Mouse (Mus musculus): ENCODE measurements around the gene Nsun7.

The Nsun7 gene

DNA sequence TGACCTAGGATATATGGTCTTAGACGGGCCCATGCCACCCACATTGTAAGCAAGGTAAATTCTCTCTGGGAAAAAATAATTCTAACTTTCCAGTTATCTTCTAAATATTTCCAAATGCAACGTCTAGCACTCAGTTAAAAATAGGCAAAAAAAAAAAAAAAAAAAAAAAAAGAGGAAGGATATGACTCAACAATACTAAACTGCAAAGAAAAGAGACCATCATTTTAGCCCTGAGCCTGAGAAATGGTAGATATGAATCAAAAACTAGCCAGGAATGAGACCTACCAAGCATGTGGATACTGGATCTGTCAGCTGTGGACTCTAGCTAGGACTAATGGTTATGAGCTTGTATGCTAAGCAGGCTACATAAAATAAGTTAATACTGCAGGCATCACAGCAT lies 20.0 kb downstream of the Nsun7 start:
- no peak for DNase-seq (ENCODE audit: low spot score)

DNA sequence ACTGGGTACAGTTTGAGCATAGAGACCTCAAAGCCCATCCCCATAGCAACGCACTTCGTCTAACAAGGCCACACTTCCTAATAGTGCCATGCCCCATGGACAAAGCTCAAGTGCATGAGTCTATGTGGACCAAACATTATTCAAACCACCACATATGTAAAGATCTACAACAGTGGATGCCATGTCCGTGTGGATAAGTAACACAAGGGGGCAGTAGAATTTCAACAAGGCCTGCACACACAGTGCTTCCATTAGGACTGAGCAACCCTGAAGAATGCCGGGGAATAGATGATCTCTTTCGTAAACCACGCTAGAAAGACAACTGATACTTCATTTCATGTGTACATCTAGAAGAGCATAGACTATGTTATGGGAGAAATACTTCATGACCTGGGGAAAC lies 21.0 kb downstream of the Nsun7 start:
- no peak for DNase-seq (ENCODE audit: low spot score)

DNA sequence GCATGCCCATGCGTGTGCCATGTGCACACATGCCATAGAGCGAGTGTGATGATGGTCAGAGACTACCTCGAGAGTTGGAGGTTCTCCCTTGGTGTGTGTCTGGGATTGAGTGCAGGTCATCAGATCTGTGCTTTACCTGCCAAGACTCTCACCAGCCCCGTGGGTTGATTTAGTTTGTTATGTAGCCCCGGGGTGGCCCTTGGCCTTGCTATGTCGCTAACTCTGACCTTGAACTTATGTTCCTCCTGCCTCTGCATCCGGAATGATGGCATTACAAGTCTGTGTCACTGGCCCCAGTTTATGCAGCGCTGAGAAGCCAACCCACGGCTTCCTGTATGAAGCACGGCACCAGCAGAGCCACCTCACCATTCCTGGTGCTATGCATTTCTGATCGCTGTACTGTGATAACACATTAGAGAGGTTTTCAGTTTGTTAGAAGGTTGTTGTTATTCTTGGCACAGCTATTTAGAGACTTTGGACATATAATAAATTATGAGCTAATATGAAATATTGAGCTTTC lies 34.5 kb downstream of the Nsun7 start:
- no peak for DNase-seq (ENCODE audit: low spot score)

DNA sequence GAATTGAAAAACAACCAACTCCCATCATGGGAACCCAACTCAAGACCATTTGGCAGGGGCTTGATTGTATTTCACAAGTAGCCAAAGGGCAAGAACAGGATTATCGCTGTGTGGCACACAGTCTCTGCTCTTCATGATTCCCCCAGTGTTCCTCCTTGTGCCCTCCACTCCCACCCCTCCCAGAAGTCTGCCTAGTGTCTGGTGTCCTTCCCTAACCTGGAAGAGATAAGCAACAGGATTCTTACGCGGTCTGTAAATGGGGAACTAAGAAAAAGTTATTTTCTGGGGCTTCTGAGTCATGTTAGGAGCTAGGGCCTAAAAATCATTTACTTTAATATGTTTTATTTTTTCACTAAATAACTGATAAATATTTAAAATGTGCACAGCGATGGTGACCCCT lies 35.3 kb downstream of the Nsun7 start:
- no peak for DNase-seq (ENCODE audit: low spot score)

DNA sequence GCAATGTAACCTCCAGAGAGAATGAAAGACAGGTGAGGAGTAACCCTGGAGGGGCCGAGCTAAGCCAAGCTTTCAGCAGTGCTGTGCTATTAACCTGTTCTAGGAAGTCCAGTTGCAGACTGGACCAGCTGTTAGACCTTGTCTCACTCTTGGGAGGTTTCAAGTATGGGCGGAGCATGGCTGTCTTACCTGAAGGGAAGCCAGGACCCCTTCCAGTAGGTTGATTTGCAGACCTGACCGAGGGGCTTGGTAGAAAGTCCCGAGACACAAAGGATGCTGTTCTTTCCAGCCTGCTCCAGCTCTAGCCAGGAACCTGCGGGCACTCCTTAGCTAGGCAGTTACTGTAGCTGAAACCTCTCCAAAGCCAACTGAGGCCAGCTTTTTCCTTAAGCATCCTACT lies 36.4 kb downstream of the Nsun7 start:
- no peak for DNase-seq (ENCODE audit: low spot score)

DNA sequence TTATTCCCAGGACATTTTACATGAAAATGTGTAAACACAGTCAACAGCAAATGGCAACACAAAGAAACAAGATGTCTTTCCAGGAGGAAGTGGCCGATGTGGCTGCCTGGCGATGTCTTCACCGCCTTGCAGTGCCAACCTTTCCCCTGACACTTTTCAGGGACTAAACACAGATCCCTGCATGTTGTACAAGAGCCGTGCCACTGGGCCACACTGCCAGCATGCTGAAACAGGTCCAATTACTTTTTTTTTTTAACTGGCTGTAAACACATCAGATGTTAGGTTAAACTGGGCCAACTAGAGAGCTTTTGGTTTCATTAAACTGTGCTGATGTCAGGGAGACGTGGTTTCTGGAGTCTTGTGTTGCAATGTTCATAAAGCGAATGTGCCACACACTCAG lies 39.2 kb downstream of the Nsun7 start:
- no peak for DNase-seq (ENCODE audit: low spot score)

DNA sequence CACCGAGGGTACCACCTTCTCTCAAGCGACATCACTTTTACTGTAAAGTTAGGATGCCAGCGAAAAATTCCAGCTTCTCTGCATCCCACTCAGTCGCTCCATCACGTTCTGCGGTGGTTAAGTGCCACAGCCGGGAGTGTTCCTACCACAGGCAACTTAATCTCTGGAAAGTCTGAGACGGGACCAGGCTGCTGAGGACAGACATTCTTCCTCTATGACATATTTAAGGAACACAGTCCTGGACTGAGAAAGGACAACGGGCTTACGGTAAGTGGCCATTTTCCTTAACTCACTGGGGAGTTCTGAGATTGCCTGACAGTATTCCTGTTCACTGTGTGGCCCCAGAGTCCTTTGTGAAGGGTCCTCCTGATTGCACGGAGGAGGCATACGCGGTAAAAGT lies 40.9 kb downstream of the Nsun7 start:
- no peak for DNase-seq (ENCODE audit: low spot score)

DNA sequence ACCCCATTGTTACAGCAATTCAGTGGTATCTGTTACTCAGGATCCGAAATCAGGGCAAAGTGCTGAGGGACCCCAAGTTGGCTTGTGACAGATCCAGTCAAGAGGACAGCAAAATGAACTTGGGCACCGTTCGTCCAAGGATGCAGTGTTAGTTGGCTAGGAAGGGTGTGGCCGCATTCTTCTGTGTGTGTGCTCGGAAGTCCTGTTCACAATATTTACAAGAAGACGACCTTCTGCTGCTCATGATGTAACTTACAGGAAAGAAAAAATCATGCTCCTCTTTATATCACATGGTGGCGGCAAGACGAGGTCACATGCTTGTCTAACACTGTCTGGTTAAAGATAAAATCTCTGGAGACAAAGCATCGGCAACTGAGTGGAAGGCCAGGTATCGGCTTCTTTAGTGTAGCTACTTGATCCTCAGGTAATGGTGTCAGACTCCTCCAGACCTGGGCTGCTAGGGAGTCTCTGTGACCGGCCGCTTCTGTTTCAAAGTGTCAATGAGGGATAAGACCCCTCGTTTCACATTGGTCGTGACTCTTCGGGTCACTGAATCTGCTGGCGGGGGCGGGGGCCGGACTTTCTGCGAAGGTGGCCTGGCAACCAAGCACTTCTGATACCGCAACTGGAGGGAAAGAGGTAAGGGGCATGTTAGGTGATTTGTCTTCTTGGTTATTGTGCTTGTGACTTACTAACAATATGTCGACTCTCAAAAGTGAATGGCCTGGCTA lies 42.6 kb downstream of the Nsun7 start:
- peak; percentile 11 for DNase-seq (ENCODE audit: low spot score)

DNA sequence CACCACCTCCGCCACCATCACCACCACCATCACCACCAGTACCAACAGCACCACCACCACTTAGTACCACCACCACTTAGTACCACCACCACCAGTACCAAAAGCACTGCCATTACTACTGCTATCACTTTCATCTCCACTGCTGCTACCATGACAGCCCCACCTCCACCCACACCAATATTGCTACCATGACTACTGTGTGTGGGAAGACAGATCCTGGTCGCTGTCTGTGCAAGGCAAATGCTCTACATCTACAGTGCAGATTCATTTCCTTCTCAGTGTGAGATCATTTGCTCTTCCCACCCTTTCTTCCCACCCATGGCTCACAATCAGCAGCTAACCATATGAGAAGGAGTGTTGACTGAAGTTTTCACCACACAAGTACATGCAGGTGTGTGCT lies 43.2 kb downstream of the Nsun7 start:
- no peak for DNase-seq (ENCODE audit: low spot score)

DNA sequence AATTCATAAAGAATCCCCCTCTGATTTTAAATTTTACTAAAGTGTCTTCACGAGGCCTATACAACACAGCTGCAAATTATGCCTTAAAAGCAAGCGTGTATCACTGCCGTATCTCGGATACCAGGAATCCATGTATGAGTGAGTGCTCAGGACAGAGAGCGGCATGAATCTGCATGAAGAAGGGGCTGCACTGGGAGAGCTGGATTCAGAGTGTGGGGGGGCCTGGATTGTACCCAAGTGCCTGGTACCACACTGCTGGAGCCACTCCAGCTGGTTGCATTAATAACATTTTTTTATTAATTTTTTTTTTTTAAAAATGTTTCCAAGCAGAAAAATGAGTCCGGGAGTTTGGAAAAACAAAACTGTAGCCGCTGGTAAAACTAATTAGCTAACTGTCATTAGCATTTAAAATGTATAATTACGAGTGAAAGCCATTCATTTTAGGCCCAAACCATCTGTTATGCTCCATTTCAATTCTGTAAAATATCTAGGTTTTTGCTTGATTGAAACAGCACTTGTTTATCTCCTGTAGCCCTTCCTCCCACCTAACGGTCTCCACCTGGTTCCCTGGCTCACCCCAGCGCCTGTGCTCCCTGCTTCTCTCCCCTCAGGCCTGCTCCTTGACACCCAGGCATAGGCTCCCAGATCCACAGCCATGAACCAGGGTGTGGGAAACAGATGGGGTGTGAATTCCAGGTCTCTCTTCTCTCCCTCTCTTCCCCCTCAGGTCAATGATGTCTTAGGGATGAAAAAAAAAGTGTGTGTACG lies 44.8 kb downstream of the Nsun7 start:
- DNase-seq (ENCODE audit: low spot score), result no peak

DNA sequence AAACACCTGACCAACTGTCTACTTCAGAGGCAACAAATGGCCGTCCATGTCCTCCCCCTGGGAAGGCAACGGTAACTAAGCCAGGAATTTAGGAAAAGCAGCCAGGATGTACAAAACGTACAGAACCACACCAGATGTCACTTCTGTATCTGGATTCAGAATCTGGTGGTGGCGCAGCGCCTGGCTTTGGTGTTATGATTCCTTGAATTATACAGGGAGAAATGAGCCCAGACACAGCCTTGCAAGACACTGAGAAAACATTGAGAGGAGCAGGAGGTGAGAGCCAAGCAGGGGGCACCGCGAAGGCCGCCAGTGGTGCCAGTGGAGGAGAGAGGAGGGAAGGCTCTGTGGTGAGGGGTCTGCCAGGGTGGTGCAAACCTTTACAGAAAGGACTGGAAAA lies 45.8 kb downstream of the Nsun7 start:
- no peak for DNase-seq (ENCODE audit: low spot score)

DNA sequence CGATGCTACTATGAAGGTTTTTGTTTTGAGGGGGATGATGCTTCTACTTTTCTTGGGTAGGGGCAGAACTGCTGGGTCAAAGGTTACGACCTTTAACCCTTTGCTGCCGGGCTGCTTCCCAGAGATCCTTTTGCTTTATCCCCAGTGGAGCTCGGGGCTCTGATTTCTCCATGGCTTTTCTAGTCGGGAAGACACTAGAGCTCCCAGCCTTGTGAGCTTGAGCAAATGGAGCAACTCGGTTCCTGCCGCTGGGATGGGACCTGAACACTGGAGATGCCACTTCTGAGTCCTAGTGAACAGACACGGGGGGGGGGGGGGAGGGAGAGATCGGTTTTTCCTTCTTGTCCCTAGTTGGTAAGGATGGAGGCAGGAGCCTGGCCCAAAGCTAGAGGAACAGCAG lies 50.6 kb downstream of the Nsun7 start:
- no peak for DNase-seq (ENCODE audit: low spot score)

DNA sequence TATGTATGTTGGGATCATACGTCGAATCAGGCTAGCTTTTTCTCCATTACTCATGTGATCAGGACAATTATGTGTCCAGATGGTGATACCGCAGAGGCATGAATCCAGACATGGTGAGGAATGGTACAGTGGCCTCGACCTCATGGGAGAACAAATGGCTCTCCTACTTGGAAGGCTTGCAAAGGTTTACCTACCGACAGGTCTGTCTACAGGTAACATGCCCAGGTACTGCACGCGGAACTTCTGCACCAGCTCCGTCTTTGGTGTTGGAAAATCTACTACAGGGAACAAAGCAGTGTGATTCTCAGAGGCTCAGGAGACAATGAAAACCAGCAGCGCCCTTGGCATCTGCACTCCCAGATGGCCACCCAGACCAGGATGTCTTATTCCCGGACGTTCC lies 51.1 kb downstream of the Nsun7 start:
- DNase-seq (ENCODE audit: low spot score), result no peak

DNA sequence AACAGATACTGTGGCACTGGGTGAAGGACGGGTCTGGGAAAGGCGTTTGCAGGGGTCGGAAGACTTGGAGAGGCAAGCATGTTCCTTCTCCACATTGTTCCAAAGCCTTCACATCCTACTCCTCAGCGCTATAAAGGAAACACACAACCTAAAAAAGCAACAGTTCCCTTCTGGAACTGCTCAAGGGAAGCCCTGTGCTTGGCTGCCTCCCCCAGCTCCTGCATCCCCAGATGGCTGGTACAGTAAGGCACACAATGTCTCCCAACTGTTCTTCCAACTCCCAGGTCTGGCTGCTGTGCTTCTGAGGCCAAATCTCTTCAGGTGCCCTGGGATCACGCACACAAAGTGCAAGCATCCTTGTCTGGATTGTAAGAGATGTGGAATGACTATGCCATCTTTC lies 56.1 kb downstream of the Nsun7 start:
- no peak for DNase-seq (ENCODE audit: low spot score)

DNA sequence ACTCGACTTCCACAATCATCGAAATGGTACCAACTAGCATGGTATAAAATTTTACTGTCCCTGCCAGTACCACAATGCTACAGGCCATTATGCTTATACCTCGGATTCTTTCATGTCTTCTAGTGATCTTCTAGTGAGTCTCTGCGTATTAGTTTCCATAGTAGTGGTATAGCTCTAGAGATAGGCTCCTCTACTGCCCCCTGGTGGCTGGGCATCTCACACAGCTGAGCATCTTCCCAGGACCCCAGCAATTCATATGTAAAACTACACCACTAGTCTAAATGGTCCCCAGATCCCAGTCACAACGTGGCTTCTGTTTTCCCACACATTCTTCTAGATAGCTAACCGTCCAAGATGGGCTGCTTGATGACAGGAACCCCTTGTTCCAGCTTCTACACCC lies 59.6 kb downstream of the Nsun7 start:
- DNase-seq (ENCODE audit: low spot score), result peak; percentile 51

DNA sequence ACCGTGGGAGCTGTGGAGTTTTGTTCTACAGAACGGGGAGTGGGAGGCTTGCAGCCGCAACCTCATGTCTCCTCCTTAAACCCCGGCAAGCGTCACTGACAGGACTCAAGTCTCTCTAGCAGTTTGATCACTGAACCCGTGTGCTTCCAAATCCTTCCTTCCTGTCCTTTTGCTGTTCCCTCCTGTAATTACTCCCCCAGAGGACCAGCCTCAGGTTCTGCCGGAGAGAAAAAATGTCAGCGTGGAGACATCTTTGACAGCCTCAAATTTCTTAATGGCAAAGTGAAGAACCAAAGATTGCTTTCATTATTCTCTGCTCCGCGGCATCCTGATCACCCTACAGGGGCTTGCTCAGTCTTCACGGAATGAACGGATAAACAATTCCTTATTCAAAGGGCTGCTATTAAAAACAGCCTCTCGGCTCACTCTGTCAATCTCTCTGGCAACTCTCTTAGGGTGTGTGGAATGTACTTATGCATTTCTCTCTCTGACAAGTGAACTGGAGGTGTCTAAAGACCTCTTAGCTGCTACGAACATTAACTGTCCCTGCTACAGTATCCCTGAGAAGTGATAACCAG lies 60.2 kb downstream of the Nsun7 start:
- no peak for DNase-seq (ENCODE audit: low spot score)

DNA sequence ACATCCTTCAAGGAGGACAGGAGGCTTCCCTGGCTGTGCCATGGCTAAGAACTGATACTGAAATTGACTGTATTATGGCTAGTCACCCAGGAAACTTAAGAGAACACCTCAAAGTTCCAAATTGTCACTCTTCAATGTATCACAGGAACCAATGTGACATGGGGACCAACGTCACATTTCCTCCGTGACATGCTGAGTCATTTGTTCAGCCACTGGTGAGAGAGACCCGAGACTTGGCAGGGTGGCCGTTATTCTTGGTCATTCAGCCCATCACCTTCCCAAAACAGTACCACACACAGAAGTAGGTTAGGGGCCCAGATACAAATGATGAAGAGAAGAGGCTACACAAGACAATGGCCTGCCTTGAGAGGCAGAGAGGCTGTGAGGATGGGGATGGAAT lies 63.4 kb downstream of the Nsun7 start:
- DNase-seq (ENCODE audit: low spot score), result no peak

DNA sequence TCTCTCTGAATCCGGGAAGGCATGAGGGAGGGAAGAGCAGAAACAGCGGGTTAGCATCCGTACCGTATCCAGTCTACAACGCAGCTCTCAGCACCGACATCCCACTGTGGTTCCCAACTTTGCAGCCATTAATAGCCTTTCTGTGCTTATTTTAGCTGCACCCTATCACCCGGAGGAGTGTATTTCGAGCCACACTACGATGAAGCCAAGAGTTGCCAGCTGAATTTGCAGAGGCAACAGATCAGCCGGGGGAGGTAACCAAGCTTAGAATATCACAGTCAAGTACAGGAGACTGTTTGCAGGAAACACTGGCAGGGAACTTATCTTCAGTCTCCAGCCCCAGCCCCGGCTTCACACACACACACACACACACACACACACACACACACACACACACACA lies 63.9 kb downstream of the Nsun7 start:
- DNase-seq (ENCODE audit: low spot score), result no peak

DNA sequence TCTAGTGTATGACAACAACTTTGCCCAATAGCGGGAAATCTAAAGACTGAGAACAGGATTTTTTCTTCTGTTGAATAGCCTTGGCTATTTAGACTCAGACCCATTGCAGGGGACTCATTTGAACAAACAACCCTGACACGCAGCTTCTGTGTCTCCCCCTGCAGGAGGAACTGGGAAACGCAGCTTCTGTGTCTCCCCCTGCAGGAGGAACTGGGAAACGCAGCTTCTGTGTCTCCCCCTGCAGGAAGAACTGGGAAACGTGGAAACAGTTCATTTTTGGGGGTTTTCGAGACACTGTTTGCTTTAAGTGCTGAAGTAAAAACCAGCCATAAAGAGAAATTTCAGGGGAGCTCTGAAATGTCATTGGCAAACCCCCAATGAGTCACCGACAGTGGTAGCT lies 66.7 kb downstream of the Nsun7 start:
- no peak for DNase-seq (ENCODE audit: low spot score)

DNA sequence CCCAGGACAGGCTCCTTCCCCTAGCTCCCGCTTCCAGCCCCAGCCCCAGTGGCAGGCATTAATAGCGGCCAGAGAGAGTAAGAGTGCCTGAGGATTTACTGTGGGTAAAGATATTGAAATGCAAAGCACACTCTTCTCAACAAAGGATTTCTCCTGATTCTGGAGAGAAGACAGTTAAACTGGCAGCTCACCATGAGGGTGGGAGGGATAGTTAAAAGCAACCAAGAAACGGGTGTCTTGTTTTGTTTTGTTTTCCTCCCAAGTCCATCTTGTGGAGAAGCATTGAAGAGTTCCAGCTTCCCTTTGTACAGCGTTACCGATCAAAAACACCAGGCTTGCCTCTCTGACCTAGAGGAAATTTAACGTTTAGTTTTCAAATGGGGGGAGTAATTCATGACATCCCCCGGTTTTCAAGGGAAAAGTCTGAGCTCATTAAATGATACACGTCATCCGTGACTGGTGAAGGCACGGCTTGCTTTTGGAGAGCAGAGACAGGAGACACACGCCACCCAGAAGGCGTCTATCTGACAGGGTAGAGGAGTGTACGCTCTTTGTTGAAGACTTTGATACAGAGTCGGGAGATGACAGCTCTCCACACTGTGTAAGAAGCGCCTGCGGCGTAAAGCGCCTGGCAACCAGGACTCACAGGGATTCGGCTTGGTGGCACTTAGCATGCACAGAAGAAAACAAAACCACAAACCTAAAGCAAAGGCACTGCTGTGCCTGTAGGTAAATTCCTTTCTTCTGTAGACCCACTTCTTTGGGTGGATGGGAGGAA lies 68.4 kb downstream of the Nsun7 start:
- DNase-seq (ENCODE audit: low spot score), result no peak

DNA sequence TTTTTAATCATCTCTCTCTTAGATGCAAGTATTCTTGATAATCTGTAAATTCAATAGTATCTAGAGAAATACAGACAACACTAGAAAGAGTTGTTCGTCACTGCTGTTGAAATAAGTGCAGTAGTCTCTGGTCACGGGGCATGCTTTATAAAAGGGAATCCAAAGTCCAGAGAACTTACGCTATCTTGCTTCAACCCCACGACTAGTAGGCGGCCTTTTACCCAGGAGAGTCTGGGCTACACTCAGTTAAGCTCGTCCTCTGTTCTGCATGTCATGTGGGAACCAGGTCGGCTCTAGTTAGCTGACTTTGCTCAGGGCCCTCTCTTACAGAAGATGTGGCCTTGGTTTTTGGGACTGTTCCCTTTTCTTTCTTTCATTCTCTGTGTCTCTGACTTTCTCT lies 69.1 kb downstream of the Nsun7 start:
- DNase-seq (ENCODE audit: low spot score), result no peak

DNA sequence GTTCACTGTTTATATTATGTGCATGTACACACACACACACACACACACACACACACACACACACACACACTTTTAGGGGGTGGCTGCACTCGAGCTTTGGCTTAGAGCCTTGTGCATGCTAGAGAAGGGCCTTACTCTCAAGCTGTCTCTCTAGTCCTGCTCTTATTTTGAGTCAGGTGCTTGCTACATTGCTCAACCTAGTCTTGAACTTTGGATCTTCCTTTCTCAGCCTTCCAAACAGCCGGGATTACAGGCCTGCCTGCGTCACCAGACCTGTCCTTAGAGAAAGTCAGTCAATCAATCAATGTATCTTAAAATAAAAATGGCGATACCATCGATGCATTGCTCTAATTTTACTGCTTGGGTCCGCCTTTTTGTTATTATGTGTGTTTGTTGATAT lies 71.1 kb downstream of the Nsun7 start:
- DNase-seq (ENCODE audit: low spot score), result no peak
